ENCODE assay signal across 8 mouse cellular contexts in genomic region chr6:100645469-100646201, GRCm38 (mm10). TPM values are rescaled to one million over a fixed set of nuclear protein-coding genes. Genes with fewer than 3 reads are reported as not detected.
DNase-seq lines count a peak whose midpoint lies in the region; ATAC-seq and TF ChIP-seq lines count a peak whose summit lies in the region.

No protein-coding gene starts in this region.

- H3K27me3 ChIP-seq in heart, postnatal 0 days (ENCODE audit: control insufficient read depth, insufficient read depth, low read length): no peaks in the 10 kb centered on the region
- no peaks in the 10 kb centered on the region for H3K27me3 ChIP-seq in liver, postnatal 0 days (ENCODE audit: insufficient read depth, low read length)

- H3K36me3 ChIP-seq in heart, postnatal 0 days (replicated peaks; ENCODE audit: control insufficient read depth, insufficient read depth, low read length): no peaks in the 10 kb centered on the region
- H3K36me3 ChIP-seq in liver, postnatal 0 days (replicated peaks; ENCODE audit: insufficient read depth, low read length): peaks cover 7% of the 10 kb centered on the region; the same call in 1 of the 2 replicates

- peak; percentile 79 for TF ChIP-seq CTCF in heart, postnatal 0 days (IDR thresholded peaks at IDR 0.05; ENCODE audit: low read depth)
- peak; percentile 67 for TF ChIP-seq CTCF in liver, postnatal 0 days (IDR thresholded peaks at IDR 0.05; ENCODE audit: low read depth)

- no peaks in the 10 kb centered on the region for H3K9me3 ChIP-seq in heart, postnatal 0 days (replicated peaks; ENCODE audit: control insufficient read depth, low read length)
- H3K9me3 ChIP-seq in liver, postnatal 0 days (ENCODE audit: low read length): no peaks in the 10 kb centered on the region

- no peak overlapping the region for H3K4me3 ChIP-seq in heart, postnatal 0 days (ENCODE audit: low read depth, low read length)
- no peak overlapping the region for H3K4me3 ChIP-seq in liver, postnatal 0 days (ENCODE audit: low read depth, low read length)

- H3K9ac ChIP-seq in heart, postnatal 0 days (replicated peaks; ENCODE audit: low read depth, low read length): no peak overlapping the region
- H3K9ac ChIP-seq in liver, postnatal 0 days (replicated peaks): no peak overlapping the region

- H3K4me2 ChIP-seq in heart, postnatal 0 days (ENCODE audit: low read depth, low read length): peak overlapping the region; percentile 44
- H3K4me2 ChIP-seq in liver, postnatal 0 days (ENCODE audit: low read depth, low read length): no peak overlapping the region

- no peak for TF ChIP-seq EP300 in heart, postnatal 0 days (IDR thresholded peaks at IDR 0.05; ENCODE audit: low read depth)
- no peak for TF ChIP-seq EP300 in liver, postnatal 0 days (IDR thresholded peaks at IDR 0.05; ENCODE audit: low read depth)

- H3K27ac ChIP-seq in heart, postnatal 0 days (ENCODE audit: low read depth): peak overlapping the region; percentile 57
- no peak overlapping the region for H3K27ac ChIP-seq in liver, postnatal 0 days (ENCODE audit: low read depth)

- no peaks in the 10 kb centered on the region for H3K4me1 ChIP-seq in heart, postnatal 0 days (ENCODE audit: control insufficient read depth, insufficient read depth)
- H3K4me1 ChIP-seq in liver, postnatal 0 days (ENCODE audit: insufficient read depth): no peaks in the 10 kb centered on the region

- WGBS in heart, postnatal 0 days: 39% methylated on average over 11 of the region's 11 CpGs
- WGBS in liver, postnatal 0 days (ENCODE audit: insufficient replicate concordance): 76% methylated on average over 11 of the region's 11 CpGs

- peak; percentile 76 for ATAC-seq in erythroblast, adult 5-6 weeks (replicated peaks; ENCODE audit: low FRiP score, poor library complexity, severe bottlenecking)
- ATAC-seq in heart, postnatal 0 days (ENCODE audit: insufficient read depth, low read depth): peak; percentile 85
- ATAC-seq in liver, postnatal 0 days: no peak
- ATAC-seq in CD4-positive, CD25-positive, alpha-beta regulatory T cell, adult 4 months: no peak

- peak; percentile 72 for DNase-seq in ES-CJ7 (ENCODE audit: low read depth, low spot score)
- peak; percentile 72 to 77 for DNase-seq in adrenal gland, postnatal 36 days
- DNase-seq in heart, postnatal 0 days (ENCODE audit: low spot score): peak; percentile 78
- DNase-seq in kidney, postnatal 36 days: peak; percentile 26 to 54
- DNase-seq in liver, postnatal 0 days: no peak
- peak; percentile 71 for DNase-seq in retina, embryonic 14.5 days (ENCODE audit: low spot score)

RNA-seq across cellular contexts. Expression of gene Shq1, which starts 25.3 kb away (rescaled TPM):
- 10 to 100 TPM; 10.3 to 11.4 TPM for total RNA-seq in adrenal gland, postnatal 36 days (2021)
- 0.21 and 2.5 TPM in 2 replicates for total RNA-seq in erythroblast, adult 5-6 weeks (2015; ENCODE audit: low replicate concordance)
- 2.6 and 4.6 TPM in 2 replicates for total RNA-seq in erythroblast, adult 5-6 weeks (2017; ENCODE audit: low replicate concordance)
- 1.4 and 3.5 TPM in 2 replicates for total RNA-seq in heart, postnatal 0 days (2014; rRNA removed; ENCODE audit: low replicate concordance)
- 5.1 and 6.2 TPM in 2 replicates for polyA plus RNA-seq in heart, postnatal 0 days (2015; fragmentation: Nextera tagmentation; extraction: Ambion mirVana)
- polyA plus RNA-seq in liver, postnatal 0 days (2015; fragmentation: Nextera tagmentation; extraction: Ambion mirVana): 6.4 TPM in 2 replicates
- 10 to 100 TPM; 10.0 to 11.7 TPM for polyA plus RNA-seq in CD4-positive, CD25-positive, alpha-beta regulatory T cell, adult 4 months (2017; shearing (Covaris generic))

RNA-seq across cellular contexts. Expression of gene Gxylt2, which starts 58.9 kb away (rescaled TPM):
- total RNA-seq in adrenal gland, postnatal 36 days (2021): under 1 TPM; 0.69 to 0.83 TPM
- not detected in 2 replicates for total RNA-seq in erythroblast, adult 5-6 weeks (2015; ENCODE audit: low replicate concordance)
- not detected in 2 replicates for total RNA-seq in erythroblast, adult 5-6 weeks (2017; ENCODE audit: low replicate concordance)
- 4.8 and 7.7 TPM in 2 replicates for total RNA-seq in heart, postnatal 0 days (2014; rRNA removed; ENCODE audit: low replicate concordance)
- polyA plus RNA-seq in heart, postnatal 0 days (2015; fragmentation: Nextera tagmentation; extraction: Ambion mirVana): 2.4 and 3.1 TPM in 2 replicates
- polyA plus RNA-seq in liver, postnatal 0 days (2015; fragmentation: Nextera tagmentation; extraction: Ambion mirVana): 0.01 and 0.06 TPM in 2 replicates
- polyA plus RNA-seq in CD4-positive, CD25-positive, alpha-beta regulatory T cell, adult 4 months (2017; shearing (Covaris generic)): under 1 TPM in 1 of 2 experiments, not detected in 1; 0.17 TPM

Comparison
In these comparisons a context has a peak if more than half of its experiments do, and no peak if none do; other contexts are left out.
1. ATAC-seq: peak in erythroblast, adult 5-6 weeks (single experiment) and heart, postnatal 0 days (single experiment); none in liver, postnatal 0 days (single experiment) and CD4-positive, CD25-positive, alpha-beta regulatory T cell, adult 4 months (single experiment).